Mouse (Mus musculus): ENCODE results near the gene Timm8b. TPM values are rescaled to one million over a fixed set of nuclear protein-coding genes. Genes with fewer than 3 reads are reported as not detected.

The Timm8b gene
- total RNA-seq (2023), result 10 to 100 TPM; 47.4 to 50.2 TPM

DNA sequence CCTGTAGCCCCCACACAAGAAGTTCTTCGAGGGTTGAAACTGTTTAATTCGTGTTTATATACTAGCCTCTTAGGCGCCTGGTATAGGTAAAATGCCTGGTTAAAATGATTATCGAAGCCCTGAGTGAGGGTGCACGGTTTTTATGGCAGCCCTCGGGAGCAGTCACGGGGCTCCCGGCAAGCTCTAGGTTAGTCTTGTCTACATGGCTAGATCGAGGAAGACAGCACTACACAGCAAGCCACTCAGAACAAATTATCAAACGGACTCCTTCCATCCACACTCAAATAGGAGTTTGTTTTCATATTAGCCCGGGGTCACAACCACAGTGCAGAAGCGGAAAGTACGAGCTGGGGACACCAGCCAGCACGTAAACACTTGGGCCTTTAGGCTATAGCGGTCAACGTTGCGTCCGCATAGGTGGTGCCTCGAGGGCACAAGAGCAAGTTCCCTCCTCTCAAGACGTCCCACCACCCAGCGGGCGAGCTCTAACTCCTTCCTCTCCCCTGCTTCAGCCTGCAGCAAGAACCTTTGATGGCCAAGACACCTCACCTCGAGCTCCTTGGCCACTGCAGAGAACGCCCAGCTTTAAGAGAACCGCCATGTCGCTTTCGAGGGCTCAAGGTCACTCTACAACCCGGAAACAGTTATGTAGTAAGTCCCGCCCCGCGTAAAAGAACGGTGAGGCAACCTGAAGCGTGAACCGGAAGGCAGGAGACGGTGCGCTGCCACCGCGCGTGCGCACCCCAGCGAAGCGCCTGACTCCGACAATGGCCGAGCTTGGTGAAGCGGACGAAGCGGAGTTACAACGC, at the start of gene Timm8b, which contains the start of gene Sdhd:
Gene Timm8b, plus strand, starts transcription at position 722 of the 809 bp plus-strand sequence.
Gene Sdhd, minus strand, starts transcription at position 624 of the 809 bp plus-strand sequence.

DNA sequence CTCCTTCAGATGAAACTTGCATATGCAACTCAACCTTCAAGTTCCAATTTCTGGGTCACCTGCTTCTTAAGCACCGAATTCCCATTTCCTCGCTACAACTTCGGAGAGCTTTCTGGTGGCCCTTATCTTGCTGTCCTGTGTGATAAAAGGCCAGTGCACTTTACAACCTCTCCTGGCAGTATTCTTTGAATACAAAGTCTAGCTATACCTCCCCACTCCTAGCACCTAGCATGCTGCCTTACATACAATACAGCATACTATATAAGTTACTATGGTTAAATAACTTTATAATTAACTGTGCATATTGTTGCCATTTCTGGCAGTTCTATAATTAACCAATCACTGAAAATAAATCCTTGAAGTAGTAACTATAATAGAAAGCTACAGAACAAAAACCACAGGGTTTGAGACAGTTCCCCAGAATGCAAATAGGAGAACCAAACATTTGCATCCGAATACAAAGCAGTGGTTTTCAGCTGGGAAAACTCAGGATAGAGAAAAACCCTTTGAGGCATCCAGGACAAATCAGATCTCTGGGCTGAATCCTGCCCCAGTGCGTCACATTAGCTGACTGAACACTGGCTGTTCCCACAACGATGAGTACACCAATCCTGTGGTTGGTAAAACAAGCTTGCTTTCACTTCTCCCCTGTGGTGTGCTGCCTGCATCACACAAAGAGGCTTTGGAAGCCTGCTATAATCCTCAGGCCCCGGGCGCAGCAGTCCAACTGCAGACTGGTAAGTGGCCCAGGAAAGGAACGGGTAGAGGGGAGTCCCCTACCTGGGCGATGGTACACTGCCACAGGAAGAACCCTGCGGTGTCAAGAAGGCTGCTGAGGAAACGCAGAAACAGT, 49.2 kb upstream of the Timm8b start, which contains the start of gene Il18:
Gene Il18, plus strand, starts transcription at position 587 of the 853 bp plus-strand sequence.

DNA sequence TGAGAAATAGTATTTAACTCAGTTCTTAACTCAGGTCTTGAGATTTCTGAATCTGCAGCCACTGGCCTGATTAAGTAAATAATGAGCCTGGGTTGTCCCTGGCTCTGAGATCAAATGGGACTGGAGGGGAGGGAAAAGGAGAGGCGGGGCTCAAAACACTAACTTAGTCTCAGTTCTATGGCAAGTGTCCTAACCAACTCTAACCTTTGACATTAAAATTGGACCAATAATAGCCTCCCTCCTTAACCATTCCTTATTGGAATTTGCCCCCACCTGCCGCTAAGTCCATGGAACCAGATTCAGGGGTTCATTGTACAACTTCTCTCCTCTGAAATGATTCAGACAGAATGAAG, 48.6 kb upstream of the Timm8b start, which contains the start of gene Bco2:
Gene Bco2, minus strand, starts transcription at position 88 of the 353 bp plus-strand sequence.

DNA sequence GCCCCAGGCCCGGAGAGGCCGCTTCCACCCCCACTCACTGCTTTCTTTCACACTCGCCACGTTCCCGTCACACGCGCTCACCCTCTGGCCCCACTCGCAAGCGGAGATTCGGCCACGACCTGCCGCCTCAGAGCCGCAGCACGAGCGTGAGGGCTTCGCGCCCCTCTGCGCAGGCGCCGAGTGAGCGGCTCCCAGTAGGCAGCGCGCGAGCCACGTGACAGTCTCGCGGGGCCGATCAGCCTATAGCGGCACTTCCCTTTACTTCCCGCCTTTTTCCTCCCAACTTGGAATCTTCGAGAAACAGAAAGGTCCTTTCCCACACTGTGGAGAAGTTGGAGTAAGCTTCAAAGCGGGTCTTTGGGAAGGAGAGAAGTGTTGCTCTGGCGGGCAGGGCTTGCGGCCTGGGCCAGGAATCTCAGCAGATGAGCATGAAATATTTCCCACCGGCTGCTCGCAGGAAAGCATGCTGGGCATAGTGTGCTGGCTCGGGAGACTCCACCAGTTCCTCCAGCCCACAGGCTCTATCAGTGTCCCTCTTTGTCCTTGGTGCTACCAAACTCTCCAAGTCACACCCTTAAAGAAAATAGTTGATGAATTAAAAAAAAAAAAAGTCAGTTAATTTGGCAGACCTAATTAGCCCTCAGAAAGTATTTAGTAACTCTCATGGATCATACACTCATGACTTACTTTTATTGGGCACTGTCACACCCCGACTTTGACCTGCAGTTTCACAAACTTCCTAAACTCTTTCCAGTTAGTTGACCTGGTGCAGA, 42.4 kb upstream of the Timm8b start, which contains the start of gene Tex12:
Gene Tex12, minus strand, starts transcription at position 181 of the 773 bp plus-strand sequence.

DNA sequence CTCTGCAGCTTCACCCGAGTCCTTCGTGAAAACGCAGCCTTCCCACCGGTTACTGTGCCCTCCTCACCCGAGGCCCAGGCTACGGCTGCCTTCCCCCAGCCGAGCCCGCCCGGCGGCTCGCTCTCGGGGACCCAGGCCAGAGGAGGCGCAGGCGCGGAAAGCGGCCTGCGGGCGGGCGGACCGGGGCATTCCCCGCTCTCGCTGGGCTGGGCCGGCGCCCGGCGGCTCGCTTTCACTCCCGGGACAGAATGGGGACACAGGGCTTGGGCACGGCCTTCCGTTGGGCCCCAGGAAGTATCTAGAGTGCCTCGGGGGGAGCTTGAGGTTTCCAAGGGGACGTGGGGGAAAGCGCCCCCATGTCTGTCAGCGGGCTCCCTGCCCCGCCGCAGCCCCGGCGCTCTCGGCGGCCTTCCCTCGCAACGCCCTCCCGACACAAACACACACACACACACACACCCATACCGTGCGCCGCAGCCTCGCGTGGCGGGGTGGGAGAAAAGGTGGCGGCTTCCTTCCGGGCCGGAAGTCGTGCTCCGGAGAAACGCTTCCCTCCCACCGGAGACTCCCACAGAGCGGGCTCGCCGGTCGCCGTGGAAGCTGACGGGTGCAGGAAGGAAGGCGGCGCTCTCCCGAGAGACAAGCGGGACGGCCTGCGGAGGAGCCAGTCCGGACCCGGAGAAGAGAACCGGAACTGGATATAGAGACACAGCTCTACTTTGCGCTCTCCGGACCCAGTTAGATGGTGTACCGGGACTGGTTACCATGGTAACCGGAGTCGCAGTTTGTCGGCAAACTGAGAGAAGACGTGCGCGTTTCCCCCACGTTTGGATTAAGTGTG, 13.3 kb downstream of the Timm8b start, which contains the start of the genes Pih1d2 and Nkapd1:
Gene Pih1d2, plus strand, starts transcription at position 556 of the 838 bp plus-strand sequence.
Gene Nkapd1, minus strand, starts transcription at position 699 of the 838 bp plus-strand sequence.

Other genes with a start within 250 kb of the Timm8b start
- not detected for gene Plet1, start 109.4 kb upstream of the Timm8b start, total RNA-seq (2023)
- gene Pts, start 75.2 kb upstream of the Timm8b start, total RNA-seq (2023), result 10 to 100 TPM; 60.1 to 88.4 TPM
- gene Il18, start 49.1 kb upstream of the Timm8b start, total RNA-seq (2023), result 10 to 100 TPM; 21.7 to 24.3 TPM
- gene Bco2, start 48.7 kb upstream of the Timm8b start, total RNA-seq (2023), result 1 to 10 TPM; 2.1 to 4.1 TPM
- not detected for gene Tex12, start 42.6 kb upstream of the Timm8b start, total RNA-seq (2023)
- 10 to 100 TPM; 49.5 to 52.9 TPM for gene Sdhd, start 98 bp upstream of the Timm8b start, total RNA-seq (2023)
- under 1 TPM in 1 of 2 experiments, not detected in 1; 0.87 TPM for gene Pih1d2, start 13.4 kb downstream of the Timm8b start, total RNA-seq (2023)
- gene Nkapd1, start 13.6 kb downstream of the Timm8b start, total RNA-seq (2023), result 10 to 100 TPM; 33.7 to 34.8 TPM
- gene Dlat, start 55.9 kb downstream of the Timm8b start, total RNA-seq (2023), result 10 to 100 TPM; 33.5 to 38.8 TPM
- not detected for gene Dixdc1, start 135.6 kb downstream of the Timm8b start, total RNA-seq (2023)
- not detected for gene 2310030G06Rik, start 142.6 kb downstream of the Timm8b start, total RNA-seq (2023)
- 1 to 10 TPM in 1 of 2 experiments, not detected in 1; 1.2 TPM for gene Cryab, start 147.4 kb downstream of the Timm8b start, total RNA-seq (2023)
- gene Hspb2, start 148.4 kb downstream of the Timm8b start, total RNA-seq (2023), result not detected
- gene Fdxacb1, start 164.3 kb downstream of the Timm8b start, total RNA-seq (2023), result 10 to 100 TPM; 18.9 to 19.4 TPM
- 10 to 100 TPM; 22.0 to 31.0 TPM for gene Alg9, start 171.1 kb downstream of the Timm8b start, total RNA-seq (2023)
- 10 to 100 TPM; 25.8 to 26.1 TPM for gene 1110032A03Rik, start 171.6 kb downstream of the Timm8b start, total RNA-seq (2023)
- 10 to 100 TPM; 39.2 to 45.5 TPM for gene Ppp2r1b, start 241.4 kb downstream of the Timm8b start, total RNA-seq (2023)

All from B cell, adult 67 days (primary cell).